Mouse (Mus musculus): Measurements from ENCODE around the gene Fkbp1a.

The Fkbp1a gene

GRCm38 (mm10) chr2:151562930-151563921 is 20.9 kb downstream of the Fkbp1a start:
- 78% methylated on average over 7 of the region's 7 CpGs for WGBS

- 72% methylated on average over 1 of the region's 1 CpGs for WGBS
These were observed 21.7 kb downstream of the Fkbp1a start for GRCm38 (mm10) chr2:151564006-151564405.

DNA sequence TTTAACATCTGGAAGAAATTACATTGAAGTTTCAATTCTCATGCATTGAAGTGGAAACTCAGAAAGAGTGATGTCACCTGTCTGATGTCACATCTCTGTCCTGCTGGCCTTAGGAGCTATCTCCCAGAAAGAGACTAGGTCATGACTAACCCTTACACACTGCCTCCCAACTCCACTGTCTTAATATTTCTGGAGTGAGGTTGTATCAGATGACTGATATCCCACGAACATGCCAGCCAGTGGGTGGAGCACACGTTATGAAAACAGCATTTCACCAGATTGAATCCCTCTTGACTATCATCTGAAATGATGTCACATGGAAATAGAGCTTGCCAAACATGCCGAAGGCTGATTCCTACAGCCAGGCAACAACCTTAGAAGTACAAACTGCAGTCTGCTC is 22.7 kb downstream of the Fkbp1a start:
- WGBS: 20% methylated on average over 3 of the region's 3 CpGs

- 82% methylated on average over 6 of the region's 6 CpGs for WGBS
These were observed 24.6 kb downstream of the Fkbp1a start for GRCm38 (mm10) chr2:151566856-151567255.

DNA sequence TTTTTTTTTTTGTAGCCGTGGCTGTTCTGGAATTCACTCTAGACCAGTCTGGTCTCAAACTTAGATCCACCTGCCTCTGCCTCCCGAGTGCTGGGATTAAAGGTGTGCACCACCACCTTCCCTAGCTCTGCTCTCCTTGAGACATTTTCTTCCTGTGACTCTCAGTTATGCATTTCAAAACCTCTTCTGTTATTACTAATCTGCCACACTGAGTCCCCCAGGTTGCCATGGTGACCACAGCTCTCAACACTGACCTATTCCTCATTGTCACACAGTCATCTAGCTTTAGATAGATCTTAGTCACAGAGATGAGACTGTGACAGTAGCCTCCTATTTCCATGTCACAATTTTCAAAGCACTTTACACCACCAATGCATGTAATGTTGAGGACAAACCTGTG is 27.2 kb downstream of the Fkbp1a start:
- WGBS: 83% methylated on average over 2 of the region's 2 CpGs

GRCm38 (mm10) chr2:151571873-151572700 is 29.8 kb downstream of the Fkbp1a start, which contains the start of gene Sdcbp2:
TSS of gene Sdcbp2 (plus strand) at chr2:151572622.
- 78% methylated on average over 17 of the region's 17 CpGs for WGBS

DNA sequence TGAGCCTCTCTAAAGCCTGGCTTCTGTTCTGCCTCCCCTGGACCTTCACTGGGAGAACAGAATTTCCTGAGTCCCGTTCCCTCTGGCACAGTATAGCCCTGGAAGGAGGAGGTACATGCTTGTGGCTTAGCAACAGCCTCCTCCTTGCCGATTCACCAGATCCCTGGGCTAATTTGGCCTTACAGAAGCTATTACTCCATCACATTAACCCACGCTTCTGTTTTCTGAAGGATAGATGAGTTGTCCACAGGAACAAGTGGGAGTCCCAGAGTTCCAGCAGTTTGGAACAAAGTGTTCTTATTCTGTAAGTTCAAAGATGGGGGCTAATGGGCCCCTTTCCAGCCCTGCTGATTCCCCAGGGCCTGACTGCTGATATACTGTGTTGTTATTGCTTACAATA is 31.4 kb downstream of the Fkbp1a start:
- WGBS: 50% methylated on average over 3 of the region's 3 CpGs

- 43% methylated on average over 5 of the region's 5 CpGs for WGBS
These were observed 32.3 kb downstream of the Fkbp1a start for GRCm38 (mm10) chr2:151574607-151575006.

- 16% methylated on average over 7 of the region's 7 CpGs for WGBS
These were observed 32.9 kb downstream of the Fkbp1a start for GRCm38 (mm10) chr2:151575119-151575698.

- 1% methylated on average over 38 of the region's 38 CpGs for WGBS
These were observed 33.6 kb downstream of the Fkbp1a start for GRCm38 (mm10) chr2:151575699-151576389.

GRCm38 (mm10) chr2:151579183-151579582 is 36.9 kb downstream of the Fkbp1a start:
- 79% methylated on average over 4 of the region's 4 CpGs for WGBS

- WGBS: 25% methylated on average over 1 of the region's 1 CpGs
These were observed 38.7 kb downstream of the Fkbp1a start for GRCm38 (mm10) chr2:151580945-151581344.

DNA sequence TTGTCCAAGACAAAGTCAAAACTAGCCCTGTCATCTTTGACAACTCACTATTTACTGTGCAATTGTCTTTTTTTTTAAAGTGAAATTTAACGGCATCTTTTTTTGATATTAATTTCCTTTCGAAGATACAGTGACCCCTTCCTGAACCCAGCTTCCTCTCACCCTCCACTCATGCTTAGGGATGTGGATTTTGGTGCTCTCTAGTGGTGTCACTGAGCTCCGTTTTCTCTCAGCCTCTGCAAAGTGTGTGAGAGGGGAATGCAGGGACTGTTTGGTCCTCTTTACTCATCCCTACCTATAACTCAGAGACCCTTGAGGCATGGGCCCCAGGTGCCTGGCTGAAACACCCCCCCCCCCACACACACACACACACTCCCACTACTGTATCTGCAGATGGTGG is 43.7 kb downstream of the Fkbp1a start:
- 38% methylated on average over 3 of the region's 3 CpGs for WGBS

- WGBS: 92% methylated on average over 1 of the region's 1 CpGs
These were observed 44.5 kb downstream of the Fkbp1a start for GRCm38 (mm10) chr2:151586807-151587206.

DNA sequence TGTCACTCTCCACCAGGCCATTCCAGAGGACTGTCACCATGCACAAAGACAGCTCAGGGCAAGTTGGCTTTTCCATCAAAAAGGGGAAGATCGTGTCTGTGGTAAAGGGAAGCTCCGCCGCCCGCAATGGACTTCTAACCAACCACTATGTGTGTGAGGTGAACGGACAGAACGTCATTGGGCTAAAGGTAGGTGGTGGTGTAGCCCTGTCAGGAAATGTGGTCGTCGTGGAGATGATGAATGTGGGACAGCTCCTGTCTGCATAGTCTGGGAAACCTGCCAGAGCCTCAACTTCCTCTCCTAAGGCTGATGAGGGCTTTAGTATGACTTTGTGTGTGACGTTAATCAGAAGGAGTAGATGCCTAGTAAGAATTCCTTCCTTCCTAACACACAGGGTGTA is 45.0 kb downstream of the Fkbp1a start:
- WGBS: 60% methylated on average over 9 of the region's 9 CpGs

- 35% methylated on average over 2 of the region's 2 CpGs for WGBS
These were observed 55.8 kb downstream of the Fkbp1a start for GRCm38 (mm10) chr2:151598068-151598467.

DNA sequence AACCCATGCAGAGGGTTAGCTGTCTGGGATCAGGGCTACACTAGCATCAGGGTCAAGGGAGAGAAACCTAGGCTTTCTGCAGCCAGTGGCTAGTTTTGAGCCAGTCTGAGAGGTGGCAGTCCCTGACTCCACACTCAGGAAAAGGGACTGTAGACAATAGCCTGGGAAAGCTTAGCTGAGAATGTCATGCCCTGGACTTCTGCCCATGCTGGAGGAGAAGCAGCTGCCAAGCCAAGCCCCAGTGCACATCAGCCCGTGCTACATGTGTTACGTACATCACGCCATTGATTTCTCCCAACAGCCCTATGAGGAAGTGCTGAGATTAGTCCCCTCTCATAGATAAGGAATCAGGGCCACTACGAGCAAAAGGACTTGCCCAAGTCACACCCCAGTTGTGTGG is 59.8 kb downstream of the Fkbp1a start:
- 44% methylated on average over 4 of the region's 4 CpGs for WGBS

- WGBS: 31% methylated on average over 4 of the region's 4 CpGs
These were observed 61.3 kb downstream of the Fkbp1a start for GRCm38 (mm10) chr2:151603630-151604029.

GRCm38 (mm10) chr2:151605437-151605987 is 63.2 kb downstream of the Fkbp1a start:
- 11% methylated on average over 11 of the region's 11 CpGs for WGBS

DNA sequence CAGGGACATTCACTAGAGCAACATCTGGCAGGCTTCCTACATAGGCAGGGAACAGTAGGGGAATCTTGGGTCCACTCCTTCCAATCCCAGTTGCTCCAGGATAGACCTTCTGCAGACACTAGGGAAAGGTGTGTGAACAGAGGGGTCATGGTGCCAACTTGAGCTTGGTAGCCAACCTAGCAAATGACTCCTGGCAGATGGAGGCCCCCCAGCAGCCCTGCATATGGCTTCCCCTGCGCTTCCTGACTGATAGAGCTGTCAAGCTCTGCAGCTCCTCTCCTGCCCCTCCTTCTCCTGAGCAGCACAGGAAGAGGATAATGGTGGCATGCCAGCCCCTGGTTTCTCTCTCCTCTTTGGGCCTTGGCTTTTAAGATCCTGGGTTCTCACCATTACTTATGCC is 66.2 kb downstream of the Fkbp1a start:
- WGBS: 56% methylated on average over 1 of the region's 1 CpGs

- 11% methylated on average over 3 of the region's 3 CpGs for WGBS
These were observed 67.7 kb downstream of the Fkbp1a start for GRCm38 (mm10) chr2:151609974-151610373.
